Mouse (Mus musculus): ENCODE measurements around the gene Plekhj1.

- TF ChIP-seq MAFK (IDR thresholded peaks at IDR 0.05; ENCODE audit: insufficient read depth, low read depth, low read length) = no peak
- no peak for TF ChIP-seq ZNF384 (IDR thresholded peaks at IDR 0.05; ENCODE audit: low read depth, low read length)
Measured at GRCm38 (mm10) chr10:80752079-80752625, 46.3 kb downstream of the Plekhj1 start.
